Mouse (Mus musculus): ENCODE results near the gene Tmx2.
"Not testable (repeated sequence)": the region's sequence is repeated elsewhere in the genome, so short reads cannot be mapped to it uniquely, and the experiment has no call there.

The Tmx2 gene

DNA sequence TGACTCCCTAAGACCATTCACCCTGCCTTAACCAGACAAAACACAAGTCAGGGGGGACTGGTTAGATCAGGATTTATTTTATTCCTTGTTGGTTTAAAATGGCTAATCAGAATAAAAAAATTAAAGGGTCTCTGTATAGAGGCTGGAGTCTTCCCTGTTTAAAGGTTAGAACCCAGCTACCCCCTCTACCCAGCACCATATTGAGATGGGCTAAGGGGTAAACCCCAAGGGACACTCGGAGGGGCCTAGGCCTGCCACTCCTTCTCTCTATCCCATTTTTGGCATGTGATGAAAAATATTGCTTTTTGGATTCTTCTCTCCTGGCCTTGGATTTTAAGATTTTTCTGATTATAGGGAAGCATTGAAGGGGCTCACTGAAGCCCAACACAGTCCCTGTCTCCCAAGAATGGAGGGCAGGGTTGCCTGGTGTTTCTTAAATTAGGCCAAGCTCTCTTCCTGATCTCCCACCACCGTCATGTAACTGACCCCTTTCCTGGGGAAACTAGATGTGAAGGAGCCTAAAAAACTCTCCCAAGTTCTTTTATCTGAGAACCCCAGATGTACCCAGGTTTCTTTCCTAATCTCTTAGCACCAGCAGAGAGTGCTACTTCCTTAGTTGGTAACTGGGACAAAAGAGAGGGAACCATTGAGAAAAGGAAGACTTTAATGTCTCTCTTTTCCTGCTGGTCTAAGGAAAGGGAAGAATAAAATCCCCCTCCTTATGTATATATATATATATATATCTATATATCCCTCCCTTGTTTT, 9.3 kb upstream of the Tmx2 start:
- no peak for DNase-seq (ENCODE audit: extremely low spot score, low spot score)

DNA sequence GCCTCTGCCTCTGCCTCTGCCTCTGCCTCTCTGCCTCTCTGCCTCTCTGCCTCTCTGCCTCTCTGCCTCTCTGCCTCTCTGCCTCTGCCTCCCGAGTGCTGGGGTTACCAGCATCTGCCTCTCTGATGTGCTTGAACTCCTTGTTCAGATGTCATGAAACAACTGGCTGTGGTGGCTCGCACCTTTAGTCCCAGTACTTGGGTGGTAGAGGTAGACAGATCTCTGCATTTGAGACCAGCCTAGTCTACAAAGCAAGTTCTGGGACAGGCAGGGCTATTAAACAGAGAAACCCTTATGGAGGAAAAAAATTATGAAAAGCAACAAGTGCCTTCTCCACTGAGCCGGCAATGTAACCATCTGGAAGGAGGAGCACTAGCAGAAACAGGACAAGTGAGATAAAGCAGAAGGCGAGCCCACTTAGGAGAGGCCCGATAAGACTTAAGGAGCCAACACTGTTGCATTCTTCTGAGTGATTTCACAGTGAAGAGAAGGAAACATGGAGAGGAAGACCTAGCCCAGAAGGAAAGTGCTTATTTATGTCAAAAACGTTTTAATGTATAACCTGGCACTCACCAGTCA, 3.8 kb upstream of the Tmx2 start:
- no peak for DNase-seq (ENCODE audit: extremely low spot score, low spot score)

GRCm38 (mm10) chr2:84677968-84678880, 716 bp downstream of the Tmx2 start, which contains the start of the genes Gm28635 and Med19:
Gene Gm28635 (minus strand): TSS chr2:84678041.
Gene Med19 (plus strand): TSS chr2:84678402.
- DNase-seq (ENCODE audit: extremely low spot score, low spot score) = peak; percentile 92

DNA sequence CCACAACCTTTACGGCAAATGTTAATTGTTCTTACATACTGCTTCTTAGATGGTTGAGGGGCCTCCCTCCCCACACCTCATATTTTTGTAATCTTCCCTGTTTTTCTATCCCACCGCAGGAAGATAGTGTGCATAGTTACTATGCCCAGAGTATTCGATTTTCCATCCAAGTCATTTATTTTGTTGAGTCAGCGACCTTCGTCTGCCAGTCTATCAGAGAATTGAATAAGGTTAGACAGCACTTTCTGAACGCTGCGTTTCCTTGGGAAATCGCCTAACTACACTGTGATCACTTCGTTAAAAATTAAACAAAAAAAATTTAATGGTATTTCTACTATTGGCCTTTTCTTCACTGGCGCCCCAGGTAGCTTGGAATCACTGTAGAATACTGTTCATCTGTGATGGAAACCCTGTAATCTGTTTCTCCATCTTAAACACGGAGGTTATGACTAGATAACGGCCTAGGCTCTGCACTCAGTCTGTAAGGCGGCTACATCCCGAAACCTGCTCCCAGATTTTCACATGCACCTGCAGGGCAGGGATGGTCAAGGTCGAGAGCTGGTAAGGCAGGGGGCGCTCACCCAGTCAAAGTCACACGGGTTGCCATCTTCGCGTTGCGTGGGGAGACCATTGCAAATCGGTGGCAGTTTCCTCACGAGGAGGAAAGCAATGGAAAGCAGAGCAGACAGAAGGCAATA, 1.5 kb downstream of the Tmx2 start:
- DNase-seq (ENCODE audit: extremely low spot score, low spot score) = peak; percentile 55

DNA sequence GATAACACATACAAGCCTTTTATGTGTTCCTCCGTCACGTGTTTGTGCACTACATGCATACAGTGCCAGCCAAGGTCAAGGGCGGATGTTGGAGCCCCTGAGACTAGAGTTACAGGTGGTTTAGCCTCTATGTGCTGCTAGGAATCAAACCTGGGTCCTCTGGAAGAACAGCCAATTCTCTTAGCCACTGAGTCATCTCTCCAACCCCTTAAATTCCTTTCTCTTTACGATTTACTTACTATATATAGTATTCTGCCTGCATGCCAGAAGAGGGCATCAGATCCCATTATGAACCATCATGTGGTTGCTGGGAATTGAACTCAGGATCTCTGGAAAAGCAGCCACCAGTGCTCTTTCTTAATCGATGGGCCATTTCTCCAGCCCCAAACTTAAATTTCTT, 7.4 kb downstream of the Tmx2 start:
- DNase-seq (ENCODE audit: extremely low spot score, low spot score) = not testable (repeated sequence)

DNA sequence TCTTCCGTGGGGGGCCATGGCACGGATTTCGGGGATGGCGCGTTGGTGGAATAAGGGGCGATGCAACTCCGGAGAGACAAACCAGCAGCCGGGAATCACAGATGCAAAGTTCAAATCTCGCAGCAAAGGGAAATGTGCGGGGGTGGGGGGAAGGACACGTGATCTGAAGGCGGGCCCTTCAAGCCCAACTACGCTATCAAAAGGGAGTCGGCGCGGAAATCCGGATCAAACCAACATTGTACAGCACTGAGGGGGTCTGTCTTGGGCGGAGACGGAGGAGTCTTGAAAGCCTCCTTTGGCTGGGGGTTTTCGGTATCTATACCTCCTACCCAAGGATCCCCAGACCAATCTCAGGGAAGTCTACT, 8.4 kb downstream of the Tmx2 start, which contains the start of gene Selenoh:
Gene Selenoh (minus strand): TSS at position 202 of the 365 bp plus-strand sequence.
- peak; percentile 93 for DNase-seq (ENCODE audit: extremely low spot score, low spot score)

DNA sequence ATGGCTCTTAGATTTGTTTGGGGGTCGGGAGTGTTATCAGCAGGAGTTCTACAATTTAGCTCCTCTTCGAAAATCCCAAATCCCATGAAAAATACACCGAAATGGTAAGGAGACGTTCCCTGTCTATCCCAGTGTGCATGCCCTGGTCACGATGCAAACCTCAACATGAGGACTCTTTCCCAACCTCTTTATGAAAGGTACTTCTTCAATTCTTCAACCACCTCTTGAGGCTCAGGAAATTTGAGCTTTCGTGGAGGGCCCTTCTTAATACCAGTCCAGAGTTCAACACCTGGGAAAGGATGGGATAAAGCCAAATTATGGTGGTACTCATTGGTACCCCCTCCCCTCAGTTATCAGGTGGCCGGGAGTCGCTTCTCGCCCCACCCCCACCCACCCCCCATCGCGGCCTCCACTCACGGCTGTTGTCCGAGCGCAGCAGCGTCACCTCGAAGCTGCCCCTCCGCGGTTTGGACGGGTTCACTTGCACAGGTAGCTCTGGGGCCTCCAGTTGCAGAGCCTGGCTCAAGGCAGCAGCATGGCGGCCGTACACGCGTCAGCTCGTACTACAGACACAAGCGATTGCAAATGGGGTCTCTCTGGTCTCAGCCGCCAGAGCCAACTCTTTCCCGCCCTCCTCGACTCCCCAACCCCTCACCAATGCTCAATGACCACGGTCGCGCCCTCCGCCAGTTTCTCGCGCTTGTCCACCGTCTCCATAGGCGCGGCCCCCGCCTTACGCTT, 8.9 kb downstream of the Tmx2 start:
- DNase-seq (ENCODE audit: extremely low spot score, low spot score) = no peak

DNA sequence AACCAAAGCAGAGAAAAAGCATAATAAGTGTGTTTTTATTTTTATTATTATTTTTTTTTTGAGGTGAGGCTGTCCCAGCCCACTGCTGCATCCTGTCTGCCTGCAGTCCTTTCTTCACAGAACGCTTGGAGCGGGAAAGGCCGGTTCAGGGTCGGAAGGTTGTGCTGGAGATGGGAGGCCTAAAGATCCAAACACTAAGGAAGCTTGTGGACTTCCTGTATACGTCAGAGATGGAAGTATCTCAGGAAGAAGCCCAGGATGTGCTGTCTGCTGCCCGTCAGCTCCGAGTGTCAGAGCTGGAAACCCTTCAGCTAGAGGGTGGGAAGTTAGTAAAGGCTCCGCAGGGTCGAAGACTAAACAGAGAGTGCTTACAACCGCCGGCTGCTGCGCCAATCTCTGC, 12.9 kb downstream of the Tmx2 start:
- no peak for DNase-seq (ENCODE audit: extremely low spot score, low spot score)

DNA sequence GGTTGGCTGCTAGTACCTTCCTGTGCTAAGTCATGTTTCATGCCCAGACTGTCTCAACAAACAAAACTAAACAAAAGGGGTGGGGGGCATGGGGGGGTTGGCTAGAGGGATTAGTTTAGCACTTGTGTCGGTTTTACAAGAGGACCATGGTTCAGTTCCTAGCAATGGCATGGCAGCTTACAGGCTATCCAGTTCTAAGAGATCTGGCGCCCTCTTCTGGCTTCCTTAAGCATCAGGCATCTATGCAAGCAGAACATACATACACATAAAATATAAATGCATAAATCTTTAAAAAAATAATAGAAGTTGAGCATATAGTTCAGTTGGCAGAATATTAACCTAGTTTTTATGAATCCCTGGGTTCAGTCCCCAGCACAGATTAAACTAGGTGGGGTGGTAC, 16.1 kb downstream of the Tmx2 start:
- DNase-seq (ENCODE audit: extremely low spot score, low spot score) = peak; percentile 38

GRCm38 (mm10) chr2:84660253-84660652, 18.7 kb downstream of the Tmx2 start:
- DNase-seq (ENCODE audit: extremely low spot score, low spot score) = no peak

GRCm38 (mm10) chr2:84658806-84659205, 20.1 kb downstream of the Tmx2 start, which contains the start of gene Btbd18:
Gene Btbd18 (plus strand): TSS chr2:84659079.
- DNase-seq (ENCODE audit: extremely low spot score, low spot score) = no peak

GRCm38 (mm10) chr2:84655864-84656263, 23.1 kb downstream of the Tmx2 start:
- DNase-seq (ENCODE audit: extremely low spot score, low spot score) = no peak

GRCm38 (mm10) chr2:84653354-84653753, 25.6 kb downstream of the Tmx2 start:
- no peak for DNase-seq (ENCODE audit: extremely low spot score, low spot score)

GRCm38 (mm10) chr2:84650464-84651195, 28.3 kb downstream of the Tmx2 start, which contains the start of gene Ctnnd1:
Gene Ctnnd1 (minus strand): TSS chr2:84650765.
- DNase-seq (ENCODE audit: extremely low spot score, low spot score) = peak; percentile 82

GRCm38 (mm10) chr2:84649674-84650073, 29.3 kb downstream of the Tmx2 start:
- DNase-seq (ENCODE audit: extremely low spot score, low spot score) = peak; percentile 56

- DNase-seq (ENCODE audit: extremely low spot score, low spot score) = no peak
Measured at GRCm38 (mm10) chr2:84648369-84648768, 30.6 kb downstream of the Tmx2 start.

DNA sequence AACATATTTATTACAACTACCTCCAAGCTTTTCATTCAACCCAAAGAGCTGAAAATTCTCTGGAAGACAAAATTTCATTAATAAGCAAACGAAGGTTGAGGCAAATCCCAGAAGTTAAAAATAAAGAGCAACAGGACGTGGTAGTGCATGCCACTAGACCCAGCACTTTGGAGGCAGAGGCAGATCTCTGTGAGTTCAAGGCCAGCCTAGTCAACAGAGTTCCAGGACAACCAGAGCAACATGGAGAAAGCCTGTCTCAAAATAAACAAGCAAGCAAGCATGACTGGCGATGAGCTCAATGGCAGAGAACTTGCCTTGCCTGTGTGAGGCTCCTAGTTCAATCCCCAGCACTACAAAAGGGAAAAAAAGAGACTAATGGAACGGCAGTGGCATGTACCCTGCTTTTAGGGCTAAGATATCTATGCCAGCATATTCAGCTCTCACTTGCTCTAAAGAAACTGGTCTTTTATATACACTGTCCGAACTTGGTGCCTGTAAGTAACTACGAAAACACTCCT, 31.8 kb downstream of the Tmx2 start:
- no peak for DNase-seq (ENCODE audit: extremely low spot score, low spot score)

GRCm38 (mm10) chr2:84646138-84646537, 32.8 kb downstream of the Tmx2 start:
- no peak for DNase-seq (ENCODE audit: extremely low spot score, low spot score)

DNA sequence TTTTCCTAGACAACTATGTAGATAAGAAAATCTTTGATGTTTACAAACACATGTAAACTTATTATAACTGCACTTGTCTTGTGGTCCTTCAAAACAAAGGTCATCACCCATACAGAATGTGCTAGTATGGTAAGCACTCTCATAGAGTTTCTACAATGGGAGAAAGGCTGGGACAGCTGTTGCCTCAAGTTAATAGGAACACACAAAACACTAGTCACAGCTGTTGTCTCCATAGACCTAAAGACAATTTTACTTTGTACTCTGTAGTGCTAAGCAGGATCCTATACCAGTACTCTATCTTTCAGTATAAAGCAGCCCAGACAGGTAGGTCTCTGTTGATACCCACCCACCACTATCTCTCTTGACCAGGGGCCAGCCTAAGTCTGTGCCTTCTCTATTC, 38.1 kb downstream of the Tmx2 start:
- no peak for DNase-seq (ENCODE audit: extremely low spot score, low spot score)

Measured in neural tube, embryonic 10.5 days (tissue).